Comparison of ENCODE assay signal across 15 mouse cellular contexts in the genomic region with DNA sequence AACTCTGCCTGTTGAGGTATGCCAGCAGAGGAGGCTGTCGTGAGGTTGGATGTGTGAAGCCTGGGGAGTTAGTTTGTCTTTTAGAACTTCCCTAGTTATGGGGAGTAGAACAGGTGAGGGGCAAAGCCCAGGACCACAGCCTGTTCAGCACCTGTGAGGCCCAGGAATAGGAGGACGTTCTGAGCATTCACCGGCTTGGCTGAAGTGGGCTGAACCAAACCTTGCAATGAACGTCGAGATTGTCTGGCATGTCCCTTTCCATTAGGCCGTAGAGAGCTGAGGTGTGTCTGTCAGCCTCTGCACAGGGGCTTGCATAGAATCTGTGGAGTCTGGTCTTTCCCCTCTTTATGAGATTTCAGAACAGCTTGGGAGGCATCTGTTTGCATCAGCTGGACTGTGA.
"Had no signal": no experiment of that assay in that cellular context is flagged by ENCODE, and none has a peak within 500 bp of the region (broad histone marks: within the 10 kb centered on the region; RNA-seq: fewer than 3 reads in every experiment).

No protein-coding gene starts in this region.

- H3K4me1 ChIP-seq: limb, embryonic 12.5 days had no signal

- H3K9ac ChIP-seq: limb, embryonic 12.5 days; limb, embryonic 15.5 days; liver, embryonic 14.5 days; liver, postnatal 0 days; lung, embryonic 14.5 days had no signal

- DNase-seq: kidney, adult 18-20 months; kidney, adult 9 months; kidney, postnatal 14 days; kidney, postnatal 4 days; left cerebral cortex, postnatal 4 days; liver, postnatal 0 days; thymus, adult 18-20 months; thymus, postnatal 36 days had no signal

- ATAC-seq: liver, postnatal 0 days; lung, postnatal 0 days had no signal

- H3K27ac ChIP-seq: limb, embryonic 12.5 days; limb, embryonic 15.5 days; liver, embryonic 14.5 days; macrophage had no signal

- H3K4me3 ChIP-seq: limb, embryonic 12.5 days; limb, embryonic 15.5 days had no signal

- H3K9me3 ChIP-seq: limb, embryonic 12.5 days; limb, embryonic 15.5 days had no signal

- H3K27me3 ChIP-seq: limb, embryonic 12.5 days; limb, embryonic 15.5 days had no signal

- H3K4me2 ChIP-seq: limb, embryonic 12.5 days; limb, embryonic 15.5 days; liver, embryonic 11.5 days; lung, embryonic 14.5 days had no signal
